Mouse (Mus musculus) liver, adult 2 months (tissue): ENCODE measurements around the gene Ifna15. TPM values are rescaled to one million over a fixed set of nuclear protein-coding genes. Genes with fewer than 3 reads are reported as not detected.

Experiments
- DNase-seq: peaks from one replicate; pipeline ENCODE4 v3.0.0-alpha.2; 2011; ENCODE audit warnings: low read depth, low spot score; ENCODE audit errors: extremely low read depth
- H3K27ac ChIP-seq: fragments of 200-500 bp; replicated peaks from 2 replicates; pipeline ENCODE4 v1.5.1; 2012; ENCODE audit warnings: low read depth, mild to moderate bottlenecking, control low read depth, inconsistent platforms, low read length; ENCODE audit not compliant: insufficient read depth
- H3K27me3 ChIP-seq: fragments of 200-500 bp; 2 replicates; pipeline ENCODE4 v1.6.1; 2012; ENCODE audit warnings: mild to moderate bottlenecking, moderate library complexity, low read length, inconsistent platforms; ENCODE audit not compliant: control insufficient read depth, insufficient read depth
- H3K36me3 ChIP-seq: fragments of 200-500 bp; 2 replicates; pipeline ENCODE4 v1.6.1; 2012; ENCODE audit warnings: low read length, inconsistent platforms; ENCODE audit not compliant: control insufficient read depth, insufficient read depth
- H3K4me1 ChIP-seq: fragments of 200-500 bp; 2 replicates; pipeline ENCODE4 v1.6.1; 2011; ENCODE audit warnings: low read length; ENCODE audit not compliant: control insufficient read depth, insufficient read depth
- H3K4me3 ChIP-seq: fragments of 200-500 bp; 2 replicates; pipeline ENCODE4 v1.5.1; 2011; ENCODE audit warnings: low read depth, mild to moderate bottlenecking, control low read depth, low read length, moderate library complexity; ENCODE audit not compliant: insufficient read depth
- H3K79me2 ChIP-seq: fragments of 200-500 bp; 2 replicates; pipeline ENCODE4 v1.6.1; 2012; ENCODE audit warnings: inconsistent platforms, mild to moderate bottlenecking, low read length, moderate library complexity; ENCODE audit not compliant: control insufficient read depth, insufficient read depth
- H3K9ac ChIP-seq: fragments of 200-500 bp; 2 replicates; pipeline ENCODE4 v1.6.1; 2012; ENCODE audit warnings: low read depth, mild to moderate bottlenecking, control low read depth, inconsistent platforms, low read length
- CTCF ChIP-seq: fragments of 200-500 bp; IDR thresholded peaks from 2 replicates; pipeline ENCODE4 v1.5.1; 2011; ENCODE audit warnings: low read depth, low read length, control low read depth
- POLR2A ChIP-seq: fragments of 200-500 bp; IDR thresholded peaks from 2 replicates; pipeline ENCODE4 v1.6.1; 2011; ENCODE audit warnings: low read length, control low read depth; ENCODE audit not compliant: insufficient read depth; ENCODE audit errors: extremely low read depth
- WGBS: fragments of 180-500 bp; shearing (Covaris S2); methylation state at CpG from one replicate; pipeline ENCODE4 v1.1.7; 2018; 5-methylcytosine and 5-hydroxymethylcytosine counted together
- polyA plus RNA-seq: library from polyadenylated mRNA; depleted of rRNA; stranded (reverse); fragments of >200 nt; gene quantifications from 2 replicates; pipeline ENCODE4 v1.2.3, GENCODE M21; 2012; rRNA removed
- total RNA-seq: library from RNA; depleted of rRNA; stranded (reverse); fragments of >200 nt; gene quantifications from 2 replicates; pipeline ENCODE4 v1.2.3, GENCODE M21; 2014; rRNA removed

The Ifna15 gene
- total and polyA plus RNA-seq, 2 experiments = not detected

- TF ChIP-seq CTCF (no peak), POLR2A (no peak)
- H3K4me3 ChIP-seq = no peak within 1 kb of the TSS
- no peaks in the 10 kb centered on the region for H3K4me1 ChIP-seq
- no peak within 1 kb of the TSS for H3K27ac ChIP-seq
- WGBS = 81% methylated on average over 4 of the region's 4 CpGs
- H3K36me3 ChIP-seq = no peaks in the 10 kb centered on the region
- no peaks in the 10 kb centered on the region for H3K79me2 ChIP-seq
- DNase-seq = no peak
- 0 out of 2 replicates have a peak, but pooled peaks cover 3% of the 10 kb centered on the region for H3K27me3 ChIP-seq
- H3K9ac ChIP-seq = no peak within 1 kb of the TSS
These were observed 35.4 kb downstream of the Ifna15 start, which contains the start of gene Ifnb1 for GRCm38 (mm10) chr4:88522674-88523073. Ifnb1 (minus strand) TSS chr4:88522774.

GRCm38 (mm10) chr4:88517957-88518356 lies 40.1 kb downstream of the Ifna15 start:
- Histone ChIP-seq H3K4me3 (no peak overlapping the region), H3K4me1 (no peaks in the 10 kb centered on the region), H3K79me2 (no peaks in the 10 kb centered on the region), H3K27me3 (0 out of 2 replicates have a peak, but pooled peaks cover 3% of the 10 kb centered on the region), H3K27ac (no peak overlapping the region), H3K9ac (no peak overlapping the region), H3K36me3 (no peaks in the 10 kb centered on the region)
- no peak for DNase-seq
- no peak for TF ChIP-seq POLR2A
- no peak for TF ChIP-seq CTCF
- WGBS = 88% methylated on average over 2 of the region's 2 CpGs

DNA sequence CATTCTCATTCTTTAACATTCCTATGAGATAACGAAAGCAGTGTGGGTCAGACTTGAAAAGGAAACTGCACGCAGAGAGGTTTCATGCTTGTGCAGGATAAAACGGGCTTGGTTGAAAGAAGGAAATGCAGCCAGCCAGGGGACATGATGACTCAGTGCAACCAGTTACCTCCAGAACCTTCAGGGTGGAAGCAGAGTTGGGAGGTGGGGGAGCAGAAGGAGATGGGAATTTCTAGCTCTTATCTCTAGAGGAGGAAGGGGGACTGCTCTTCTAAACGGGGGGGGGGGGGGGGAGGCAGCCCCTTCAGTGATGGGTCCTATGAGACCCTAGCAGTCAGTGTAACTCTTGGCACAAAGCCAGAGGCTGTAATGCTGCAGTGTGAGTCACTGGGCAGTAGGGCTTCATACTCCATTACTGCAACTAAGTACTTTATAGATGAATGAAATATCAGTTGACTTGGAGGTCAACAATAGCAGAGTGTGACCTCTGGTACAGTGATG lies 42.3 kb downstream of the Ifna15 start:
- Histone ChIP-seq H3K4me3 (no peak overlapping the region), H3K27ac (no peak overlapping the region), H3K27me3 (no peaks in the 10 kb centered on the region), H3K79me2 (no peaks in the 10 kb centered on the region), H3K4me1 (no peaks in the 10 kb centered on the region), H3K9ac (no peak overlapping the region), H3K36me3 (no peaks in the 10 kb centered on the region)
- DNase-seq = peak; percentile 13
- 38% methylated on average over 4 of the region's 4 CpGs for WGBS
- TF ChIP-seq CTCF (no peak), POLR2A (no peak)

DNA sequence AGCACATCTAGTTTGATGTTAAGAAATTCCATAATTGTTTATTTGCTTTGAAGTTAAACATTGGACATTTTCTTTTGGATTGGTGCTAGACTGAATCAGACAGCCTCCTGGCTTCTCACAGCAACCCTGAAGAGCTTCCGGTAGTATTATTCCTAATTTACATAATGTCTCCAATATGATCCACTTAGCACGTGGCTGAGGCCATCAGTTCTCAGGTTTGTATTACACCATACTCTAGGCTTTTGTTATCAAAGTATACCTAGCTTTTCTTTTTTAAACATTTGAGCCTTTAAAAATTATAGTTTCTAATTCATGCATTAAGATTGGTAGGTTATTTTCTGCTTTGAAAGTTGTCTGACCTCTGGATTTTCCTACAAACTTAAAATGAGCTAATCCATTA lies 42.8 kb downstream of the Ifna15 start:
- TF ChIP-seq CTCF (no peak), POLR2A (no peak)
- WGBS = 48% methylated on average over 2 of the region's 2 CpGs
- Histone ChIP-seq H3K79me2 (no peaks in the 10 kb centered on the region), H3K4me3 (no peak overlapping the region), H3K27ac (no peak overlapping the region), H3K27me3 (no peaks in the 10 kb centered on the region), H3K36me3 (no peaks in the 10 kb centered on the region), H3K9ac (no peak overlapping the region), H3K4me1 (no peaks in the 10 kb centered on the region)
- no peak for DNase-seq

DNA sequence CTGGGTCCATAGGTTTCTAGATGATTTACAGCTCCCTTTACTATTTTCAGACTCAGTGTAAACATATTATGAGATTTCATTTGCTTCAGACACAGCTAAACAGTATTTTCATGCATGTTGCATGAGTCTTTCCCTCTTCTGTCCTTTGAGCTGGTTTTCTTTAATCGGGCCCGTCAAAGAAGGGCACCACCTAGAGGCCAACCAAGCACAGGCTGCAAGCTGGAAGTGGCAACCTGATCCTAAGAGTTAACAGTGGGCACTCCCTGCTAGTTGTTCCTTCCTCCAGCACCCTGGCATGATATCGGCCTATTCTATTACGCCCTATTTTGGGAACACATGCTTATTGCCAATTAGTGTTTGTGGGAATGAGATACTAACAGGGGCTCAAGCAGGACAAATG lies 43.6 kb downstream of the Ifna15 start:
- no peaks in the 10 kb centered on the region for H3K27me3 ChIP-seq
- H3K27ac ChIP-seq = no peak overlapping the region
- H3K36me3 ChIP-seq = no peaks in the 10 kb centered on the region
- H3K4me3 ChIP-seq = no peak overlapping the region
- TF ChIP-seq CTCF = peak; percentile 77
- TF ChIP-seq POLR2A = no peak
- H3K9ac ChIP-seq = no peak overlapping the region
- WGBS = 46% methylated on average over 4 of the region's 4 CpGs
- peak; percentile 15 for DNase-seq
- H3K79me2 ChIP-seq = no peaks in the 10 kb centered on the region
- no peaks in the 10 kb centered on the region for H3K4me1 ChIP-seq

DNA sequence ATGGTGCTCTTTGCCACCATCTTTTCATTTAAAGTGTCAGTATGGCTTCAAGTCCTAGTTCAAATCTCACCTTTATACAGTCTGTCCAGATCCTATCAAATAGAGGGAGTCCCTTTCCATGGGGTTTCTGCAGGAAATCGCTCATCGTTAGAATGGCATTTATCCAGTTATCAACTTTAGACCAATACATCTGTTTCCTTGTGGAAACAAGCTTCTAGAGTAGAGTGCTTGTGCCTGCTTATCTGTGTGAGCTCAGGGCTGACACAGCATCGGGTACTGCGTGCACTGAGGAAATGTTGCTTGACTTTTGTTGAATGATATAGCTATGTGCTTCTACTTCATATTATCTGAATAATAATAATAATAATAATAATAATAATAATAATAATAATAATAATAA lies 44.3 kb downstream of the Ifna15 start:
- WGBS = 83% methylated on average over 4 of the region's 4 CpGs
- no peak overlapping the region for H3K27ac ChIP-seq

More for the DNA sequence above, 44.3 kb downstream of the Ifna15 start:
- H3K4me3 ChIP-seq = no peak overlapping the region
- no peak for DNase-seq
- TF ChIP-seq CTCF (no peak), POLR2A (no peak)
- no peak overlapping the region for H3K9ac ChIP-seq
- no peaks in the 10 kb centered on the region for H3K36me3 ChIP-seq
- H3K4me1 ChIP-seq = no peaks in the 10 kb centered on the region
- H3K79me2 ChIP-seq = no peaks in the 10 kb centered on the region
- no peaks in the 10 kb centered on the region for H3K27me3 ChIP-seq

Other genes with a start within 250 kb of the Ifna15 start
- 1.8 and 1.9 TPM in 2 replicates for gene Hacd4, start 119.3 kb downstream of the Ifna15 start, total RNA-seq
- 0.27 and 0.32 TPM in 2 replicates for gene Hacd4, start 119.3 kb downstream of the Ifna15 start, polyA plus RNA-seq
- gene Ifnb1, start 35.5 kb downstream of the Ifna15 start, total RNA-seq = not detected in 2 replicates
- gene Ifnb1, start 35.5 kb downstream of the Ifna15 start, polyA plus RNA-seq = not detected in 2 replicates
- gene Ifna14, start 13.6 kb upstream of the Ifna15 start, total RNA-seq = not detected in 2 replicates
- not detected in 2 replicates for gene Ifna14, start 13.6 kb upstream of the Ifna15 start, polyA plus RNA-seq
- gene Ifna9, start 34.1 kb upstream of the Ifna15 start, total RNA-seq = not detected in 2 replicates
- not detected in 2 replicates for gene Ifna9, start 34.1 kb upstream of the Ifna15 start, polyA plus RNA-seq
- gene Ifna12, start 45.1 kb upstream of the Ifna15 start, total RNA-seq = not detected in 2 replicates
- not detected in 2 replicates for gene Ifna12, start 45.1 kb upstream of the Ifna15 start, polyA plus RNA-seq
- gene C87499, start 76.2 kb upstream of the Ifna15 start, total RNA-seq = not detected in 2 replicates
- not detected in 2 replicates for gene C87499, start 76.2 kb upstream of the Ifna15 start, polyA plus RNA-seq
- not detected in 2 replicates for gene Ifna13, start 86.2 kb upstream of the Ifna15 start, total RNA-seq
- gene Ifna13, start 86.2 kb upstream of the Ifna15 start, polyA plus RNA-seq = not detected in 2 replicates
- gene Ifna16, start 118.7 kb upstream of the Ifna15 start, total RNA-seq = not detected in 2 replicates
- not detected in 2 replicates for gene Ifna16, start 118.7 kb upstream of the Ifna15 start, polyA plus RNA-seq
- gene Ifna2, start 125.7 kb upstream of the Ifna15 start, total RNA-seq = not detected in 2 replicates
- not detected in 2 replicates for gene Ifna2, start 125.7 kb upstream of the Ifna15 start, polyA plus RNA-seq
- not detected in 2 replicates for gene Ifnab, start 133.1 kb upstream of the Ifna15 start, total RNA-seq
- not detected in 2 replicates for gene Ifnab, start 133.1 kb upstream of the Ifna15 start, polyA plus RNA-seq
- 0.18 TPM in 1 of 2 replicates, not detected in the other for gene Gm26566, start 163.6 kb upstream of the Ifna15 start, total RNA-seq
- gene Gm26566, start 163.6 kb upstream of the Ifna15 start, polyA plus RNA-seq = not detected in 2 replicates
- gene Klhl9, start 164.2 kb upstream of the Ifna15 start, total RNA-seq = 60.3 and 68.1 TPM in 2 replicates
- gene Klhl9, start 164.2 kb upstream of the Ifna15 start, polyA plus RNA-seq = 9.8 and 10.2 TPM in 2 replicates
- not detected in 2 replicates for gene Gm13271, start 196.6 kb upstream of the Ifna15 start, total RNA-seq
- gene Gm13271, start 196.6 kb upstream of the Ifna15 start, polyA plus RNA-seq = not detected in 2 replicates
- gene Gm13283, start 201.9 kb upstream of the Ifna15 start, total RNA-seq = not detected in 2 replicates
- gene Gm13283, start 201.9 kb upstream of the Ifna15 start, polyA plus RNA-seq = not detected in 2 replicates
- not detected in 2 replicates for gene Gm13290, start 215.6 kb upstream of the Ifna15 start, total RNA-seq
- gene Gm13290, start 215.6 kb upstream of the Ifna15 start, polyA plus RNA-seq = not detected in 2 replicates
- gene Gm13289, start 218.7 kb upstream of the Ifna15 start, total RNA-seq = not detected in 2 replicates
- gene Gm13289, start 218.7 kb upstream of the Ifna15 start, polyA plus RNA-seq = not detected in 2 replicates
- gene Gm13272, start 221.6 kb upstream of the Ifna15 start, total RNA-seq = not detected in 2 replicates
- not detected in 2 replicates for gene Gm13272, start 221.6 kb upstream of the Ifna15 start, polyA plus RNA-seq
- gene Ifnz, start 223.9 kb upstream of the Ifna15 start, total RNA-seq = not detected in 2 replicates
- gene Ifnz, start 223.9 kb upstream of the Ifna15 start, polyA plus RNA-seq = not detected in 2 replicates
- not detected in 2 replicates for gene Gm13276, start 227.5 kb upstream of the Ifna15 start, total RNA-seq
- not detected in 2 replicates for gene Gm13276, start 227.5 kb upstream of the Ifna15 start, polyA plus RNA-seq
- gene Gm13277, start 230.4 kb upstream of the Ifna15 start, total RNA-seq = not detected in 2 replicates
- not detected in 2 replicates for gene Gm13277, start 230.4 kb upstream of the Ifna15 start, polyA plus RNA-seq
- not detected in 2 replicates for gene Gm13278, start 233.3 kb upstream of the Ifna15 start, total RNA-seq
- not detected in 2 replicates for gene Gm13278, start 233.3 kb upstream of the Ifna15 start, polyA plus RNA-seq
- not detected in 2 replicates for gene Gm13275, start 236.2 kb upstream of the Ifna15 start, total RNA-seq
- not detected in 2 replicates for gene Gm13275, start 236.2 kb upstream of the Ifna15 start, polyA plus RNA-seq
- gene Gm13279, start 239.2 kb upstream of the Ifna15 start, total RNA-seq = not detected in 2 replicates
- not detected in 2 replicates for gene Gm13279, start 239.2 kb upstream of the Ifna15 start, polyA plus RNA-seq
- not detected in 2 replicates for gene Gm13285, start 241.4 kb upstream of the Ifna15 start, total RNA-seq
- gene Gm13285, start 241.4 kb upstream of the Ifna15 start, polyA plus RNA-seq = not detected in 2 replicates
- not detected in 2 replicates for gene Gm13287, start 245.0 kb upstream of the Ifna15 start, total RNA-seq
- not detected in 2 replicates for gene Gm13287, start 245.0 kb upstream of the Ifna15 start, polyA plus RNA-seq
- not detected in 2 replicates for gene Gm13288, start 247.3 kb upstream of the Ifna15 start, total RNA-seq
- not detected in 2 replicates for gene Gm13288, start 247.3 kb upstream of the Ifna15 start, polyA plus RNA-seq